Mouse (Mus musculus) cerebellum, adult 9-11 months (tissue): Measurements from ENCODE around the gene Scgb1b3.

Source experiments
- DNase-seq: peaks from one replicate; pipeline ENCODE4 v3.0.0; 2022

The Scgb1b3 gene

DNA sequence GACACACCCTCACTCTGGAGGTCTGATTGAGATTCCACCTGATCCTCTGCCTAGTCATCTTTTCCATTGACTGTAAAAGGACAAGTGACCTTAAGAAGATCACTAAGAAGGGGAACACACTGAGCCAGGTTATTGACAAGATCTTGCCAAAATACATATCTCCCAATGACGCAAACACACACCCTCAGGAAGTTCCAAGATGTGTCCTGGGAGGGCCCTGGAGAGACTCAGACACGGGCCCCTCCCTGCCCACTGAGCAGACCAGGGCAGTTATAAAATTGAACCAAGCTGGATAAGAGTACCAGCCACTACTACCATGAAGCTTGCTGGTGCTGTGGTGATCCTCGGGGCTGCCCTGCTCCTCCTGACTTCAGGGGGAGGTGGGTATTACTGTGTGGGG, at the start of gene Scgb1b3:
Gene Scgb1b3 (plus strand): TSS at position 301 of the 400 bp plus-strand sequence.
- DNase-seq, result no peak

DNA sequence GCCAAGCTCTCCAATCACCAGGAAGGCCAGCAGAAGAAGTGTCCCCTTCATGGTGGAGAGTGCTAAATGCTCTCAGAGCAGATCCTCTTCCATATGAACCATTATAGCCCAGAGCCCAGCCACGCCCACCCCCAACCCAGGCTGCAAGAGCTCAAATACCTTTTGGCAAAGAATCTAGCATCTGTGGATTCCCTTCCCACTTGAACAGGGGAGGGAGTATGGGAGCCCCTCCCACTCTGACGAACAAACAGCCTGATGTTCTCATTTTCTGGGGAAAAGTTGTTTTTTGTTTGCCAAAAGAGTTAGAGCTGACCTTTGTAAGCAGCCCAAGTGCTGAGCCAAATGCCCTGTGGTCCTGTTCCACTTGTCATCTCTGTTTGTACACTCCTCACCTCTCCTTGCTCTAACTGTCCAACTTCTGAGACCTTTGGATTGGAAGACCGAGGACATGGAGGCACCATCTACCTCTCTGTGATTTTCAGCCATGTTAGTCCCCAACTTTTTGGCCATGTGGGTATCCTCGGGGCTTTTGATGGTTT, 13.3 kb upstream of the Scgb1b3 start, which contains the start of gene Scgb2b3:
Gene Scgb2b3 (minus strand): TSS at position 51 of the 539 bp plus-strand sequence.
- DNase-seq, result no peak
